Mouse (Mus musculus) olfactory bulb, adult 2 months (tissue): ENCODE measurements around the gene Adam8.

Experiments
- CTCF ChIP-seq: fragments of 200-500 bp; IDR thresholded peaks from 2 replicates; pipeline ENCODE4 v1.5.1; 2012; ENCODE audit warnings: low read depth, mild to moderate bottlenecking, low read length, moderate library complexity; ENCODE audit not compliant: insufficient read depth
- POLR2A ChIP-seq: fragments of 200-500 bp; IDR thresholded peaks from 2 replicates; pipeline ENCODE4 v1.6.1; 2012; ENCODE audit warnings: mild to moderate bottlenecking, low read depth, low read length, moderate library complexity; ENCODE audit not compliant: insufficient read depth

DNA sequence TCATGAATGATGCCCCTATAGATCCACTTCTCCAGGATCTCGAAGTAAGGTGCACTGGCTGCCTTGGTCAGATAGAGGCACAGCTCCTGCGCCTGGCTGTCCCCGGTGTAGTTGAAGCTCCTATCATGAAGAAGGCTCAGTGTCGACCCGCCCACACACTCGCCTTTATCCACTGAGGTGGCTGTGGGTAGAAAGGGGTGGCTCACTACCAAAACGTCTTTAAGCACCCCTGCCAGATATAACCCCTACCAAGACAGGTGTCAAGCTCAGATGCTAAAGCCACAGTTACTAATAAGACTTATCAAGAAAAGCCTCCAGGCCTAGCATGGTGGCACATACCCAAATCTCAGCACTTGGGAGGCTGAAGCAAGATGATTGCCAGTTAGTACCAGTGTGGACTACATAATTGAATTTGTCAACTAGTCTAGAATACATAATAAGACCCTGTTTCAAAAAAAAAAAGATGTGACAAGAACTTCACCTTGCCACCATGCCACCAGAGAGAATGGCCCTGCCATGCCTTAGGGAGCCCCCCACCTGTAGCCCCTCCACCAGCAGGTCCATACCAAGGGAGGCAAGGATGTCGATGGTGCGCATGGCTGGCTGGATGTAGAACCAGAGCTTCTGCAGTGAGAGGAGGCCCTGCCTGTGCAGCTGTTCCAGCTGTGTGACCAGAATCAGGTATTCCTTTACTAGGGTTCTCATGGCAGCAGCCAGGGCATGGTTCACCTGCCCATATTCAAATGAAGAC, 14.7 kb upstream of the Adam8 start:
- TF ChIP-seq CTCF (no peak), POLR2A (no peak)
